Mouse (Mus musculus) kidney, adult 9 months (tissue): Measurements from ENCODE around the gene Prdx2.

Experiments
- DNase-seq: peaks from one replicate; pipeline ENCODE4 v3.0.0; 2022

Prdx2 gene

DNA sequence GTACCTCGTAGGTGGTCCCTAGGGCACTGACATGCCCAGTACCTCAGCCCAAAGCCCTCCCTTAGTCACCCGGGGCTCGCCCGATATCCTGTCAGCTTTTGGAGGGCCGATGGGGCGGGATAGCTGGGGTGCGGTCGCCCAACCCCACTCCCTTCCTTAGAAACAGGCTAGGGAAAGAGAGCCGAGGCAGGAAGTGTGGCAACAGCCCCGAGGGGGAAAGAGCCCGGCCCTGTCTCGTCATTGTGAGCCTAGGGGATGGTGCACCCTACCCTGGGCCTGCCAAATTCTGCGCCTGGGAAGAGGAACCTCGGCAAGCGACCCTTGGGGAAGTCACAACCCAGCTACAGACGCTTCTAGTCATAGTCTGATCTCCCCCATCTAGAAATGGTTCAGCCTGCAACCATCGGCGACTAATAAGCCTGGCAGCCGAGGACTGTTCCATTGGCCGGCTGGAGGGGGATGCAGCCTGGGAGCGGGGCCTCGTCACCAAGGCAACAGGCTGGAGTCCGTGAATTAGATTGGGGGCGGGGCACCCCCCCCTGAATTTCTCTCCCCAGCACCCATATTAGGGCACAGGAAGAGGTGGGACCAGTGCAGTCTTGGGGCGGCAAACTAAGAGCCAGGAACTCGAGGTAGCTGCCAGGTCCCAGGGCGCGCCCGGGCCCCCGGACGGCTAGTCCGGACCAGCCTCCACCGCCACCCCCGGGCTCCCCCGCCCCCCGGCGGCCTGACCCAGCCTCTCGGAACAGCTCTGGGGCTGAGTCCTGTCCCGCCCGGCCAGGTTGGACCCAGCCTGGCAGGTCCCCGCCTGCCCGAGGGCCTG lies 10.4 kb downstream of the Prdx2 start:
- DNase-seq: peak; percentile 98

DNA sequence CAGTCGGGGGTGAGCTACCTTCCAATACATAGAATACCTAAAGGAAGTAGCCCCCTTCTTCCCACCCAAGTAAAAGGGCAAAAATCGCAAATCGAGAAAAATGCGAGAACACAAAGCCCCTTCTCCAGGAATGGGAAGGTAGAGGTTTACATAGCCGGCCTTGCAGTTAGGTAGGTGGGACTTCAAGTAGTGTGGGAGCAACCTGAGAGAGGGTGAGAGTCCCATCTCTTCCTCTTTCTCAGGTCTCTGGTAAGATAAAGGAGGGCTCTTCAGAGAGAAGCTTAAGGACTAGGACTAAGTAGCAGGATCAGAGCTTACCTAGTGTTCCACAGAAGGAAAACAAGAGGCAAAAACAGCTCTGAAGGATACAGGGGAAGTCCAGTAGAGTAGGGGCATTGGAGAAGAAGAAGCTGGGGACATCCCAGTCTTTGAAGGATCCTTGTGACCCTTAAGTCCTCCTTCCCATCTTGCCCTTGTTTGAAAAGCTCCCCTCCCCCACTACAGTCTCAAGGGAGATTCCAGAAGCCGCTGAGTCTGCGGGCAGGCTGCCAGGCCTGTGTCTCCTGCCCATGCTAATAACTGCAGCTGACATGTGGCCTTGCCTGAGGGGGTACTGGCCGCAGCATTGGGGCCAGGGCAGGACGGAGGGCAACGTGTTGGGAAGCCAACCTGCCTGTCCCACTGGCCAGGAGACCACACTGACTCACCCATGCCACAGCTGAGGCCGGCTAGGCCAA lies 11.4 kb downstream of the Prdx2 start:
- peak; percentile 98 for DNase-seq

DNA sequence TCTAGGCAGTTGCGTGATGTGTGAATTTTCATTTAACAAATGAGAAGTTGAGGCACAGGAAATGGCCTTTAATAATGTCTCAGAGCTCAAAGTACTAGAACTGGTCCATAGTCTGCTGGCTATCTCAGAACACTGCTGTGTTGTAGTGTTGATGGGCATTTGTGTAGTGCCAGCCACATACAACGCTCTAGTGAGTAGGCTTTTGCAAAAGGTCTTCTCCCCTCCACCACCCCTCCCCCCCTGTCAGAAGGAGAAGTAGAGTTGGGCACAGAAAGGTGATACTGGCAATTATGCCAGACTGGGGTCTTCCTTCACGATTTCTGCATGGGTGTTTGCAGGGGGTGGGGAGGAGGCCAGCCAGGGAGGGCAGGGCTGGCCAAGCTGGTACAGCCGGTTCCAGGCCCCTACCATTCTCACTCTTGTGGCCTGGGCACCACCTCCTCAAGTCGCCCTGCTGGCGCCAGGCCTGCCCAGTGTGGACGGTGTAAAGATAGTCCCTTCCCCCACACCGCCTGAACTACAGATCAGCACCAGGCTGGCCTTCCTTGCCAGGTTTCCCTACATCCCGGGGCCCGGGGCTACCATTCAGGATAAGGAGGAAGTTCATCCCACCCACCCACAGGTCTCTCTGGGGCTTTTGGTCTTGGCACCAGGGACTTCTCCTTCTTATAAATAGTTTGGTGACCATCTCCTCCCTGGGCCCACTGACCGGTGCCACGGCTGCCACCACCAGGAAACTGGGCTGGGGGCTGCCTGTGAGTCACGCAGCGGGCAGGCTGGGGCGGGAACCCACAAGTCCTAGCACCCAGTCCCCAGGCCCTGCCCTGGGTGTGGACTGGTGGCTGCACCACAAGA lies 12.5 kb downstream of the Prdx2 start:
- DNase-seq: peak; percentile 69

DNA sequence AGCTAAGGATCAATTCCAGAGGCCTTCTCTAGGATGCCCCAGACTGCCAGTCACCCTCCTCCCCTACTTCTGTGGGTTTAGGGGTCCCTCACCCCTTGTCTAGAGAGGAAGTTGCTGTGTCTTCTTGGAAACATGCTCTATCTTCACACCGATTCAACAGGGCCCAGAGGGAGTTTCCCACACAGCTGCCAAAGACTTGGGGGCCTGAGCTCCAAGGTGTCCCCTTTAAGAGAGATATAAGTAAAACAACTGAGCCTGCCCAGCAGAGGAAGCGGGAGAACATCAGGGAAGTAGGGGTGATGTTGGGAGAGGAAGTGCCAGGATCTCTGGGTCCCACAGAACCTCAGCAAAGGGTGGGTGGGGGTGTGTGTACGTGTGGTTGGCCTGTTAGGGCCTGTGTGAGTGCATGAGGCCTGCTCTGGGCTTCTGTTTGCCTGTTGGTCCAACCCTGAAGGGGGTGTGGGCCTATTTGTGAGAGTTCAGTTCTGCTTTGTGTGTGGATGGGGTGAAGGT lies 13.2 kb downstream of the Prdx2 start:
- no peak for DNase-seq

DNA sequence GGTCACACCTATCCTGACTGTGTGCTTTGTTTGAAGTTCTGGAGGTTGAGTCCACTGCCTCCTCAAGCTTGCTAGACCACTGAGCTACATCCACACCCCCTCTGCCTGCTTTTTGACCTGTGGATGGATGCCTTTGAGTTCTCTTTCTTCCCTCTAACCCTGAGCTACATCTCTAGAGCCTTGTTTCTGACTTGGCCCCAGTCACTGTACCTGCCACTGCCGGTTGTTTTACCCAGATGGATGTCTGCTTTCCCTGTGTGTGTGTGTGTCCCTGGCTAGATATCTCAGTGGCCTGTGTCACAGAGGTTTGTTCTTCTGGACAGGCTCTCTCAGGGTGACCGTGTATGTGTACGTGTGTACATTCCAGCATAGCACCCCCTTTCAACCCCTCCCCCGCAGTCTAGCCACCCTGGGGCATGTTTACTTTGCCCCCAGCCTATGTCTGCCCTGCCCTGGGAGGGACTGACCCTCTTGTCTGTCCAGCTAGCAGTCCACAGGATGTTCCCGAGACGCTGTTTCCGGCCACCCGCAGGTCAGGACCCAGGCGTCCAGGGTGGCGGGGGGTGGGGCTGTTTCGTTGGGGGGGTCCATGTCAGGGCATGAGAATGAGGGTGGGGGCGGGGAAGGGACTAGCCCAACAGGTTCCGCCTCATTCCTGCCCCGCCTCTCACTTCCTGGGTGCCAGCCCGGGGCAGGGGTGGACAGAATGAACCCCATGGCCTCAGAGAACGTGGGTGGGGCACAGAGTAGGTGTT lies 15.1 kb downstream of the Prdx2 start:
- DNase-seq: peak; percentile 78

DNA sequence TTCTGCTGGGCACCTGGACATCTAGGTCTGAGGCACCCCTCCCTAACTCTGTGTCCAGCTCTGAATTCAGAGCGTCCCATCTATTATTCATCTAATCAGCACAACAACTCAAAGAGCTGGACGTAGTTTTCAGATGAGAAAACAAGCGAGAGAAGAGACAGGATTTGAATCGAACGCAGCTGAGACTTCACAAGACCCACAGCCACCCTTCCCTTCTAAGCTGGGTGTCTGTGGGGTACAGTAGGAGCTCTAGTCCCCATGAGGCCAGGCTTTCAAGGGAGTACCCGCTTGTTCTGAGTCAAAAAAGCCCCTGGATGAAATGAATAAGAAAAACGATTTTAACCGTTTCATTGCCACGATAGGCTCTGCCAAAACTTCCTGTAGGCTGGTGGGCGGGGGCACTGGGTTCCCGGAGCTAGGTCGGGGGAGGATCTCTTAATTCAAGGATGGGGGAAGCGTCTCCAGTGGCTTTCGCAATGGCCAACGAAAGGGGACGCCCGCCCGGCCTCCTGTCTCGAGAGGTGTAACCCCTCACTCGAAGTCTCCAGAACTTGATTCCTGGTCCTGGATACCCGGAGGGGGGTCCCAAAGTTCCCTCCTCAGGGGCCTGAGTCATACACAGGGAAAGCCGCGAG lies 15.8 kb downstream of the Prdx2 start:
- no peak for DNase-seq

DNA sequence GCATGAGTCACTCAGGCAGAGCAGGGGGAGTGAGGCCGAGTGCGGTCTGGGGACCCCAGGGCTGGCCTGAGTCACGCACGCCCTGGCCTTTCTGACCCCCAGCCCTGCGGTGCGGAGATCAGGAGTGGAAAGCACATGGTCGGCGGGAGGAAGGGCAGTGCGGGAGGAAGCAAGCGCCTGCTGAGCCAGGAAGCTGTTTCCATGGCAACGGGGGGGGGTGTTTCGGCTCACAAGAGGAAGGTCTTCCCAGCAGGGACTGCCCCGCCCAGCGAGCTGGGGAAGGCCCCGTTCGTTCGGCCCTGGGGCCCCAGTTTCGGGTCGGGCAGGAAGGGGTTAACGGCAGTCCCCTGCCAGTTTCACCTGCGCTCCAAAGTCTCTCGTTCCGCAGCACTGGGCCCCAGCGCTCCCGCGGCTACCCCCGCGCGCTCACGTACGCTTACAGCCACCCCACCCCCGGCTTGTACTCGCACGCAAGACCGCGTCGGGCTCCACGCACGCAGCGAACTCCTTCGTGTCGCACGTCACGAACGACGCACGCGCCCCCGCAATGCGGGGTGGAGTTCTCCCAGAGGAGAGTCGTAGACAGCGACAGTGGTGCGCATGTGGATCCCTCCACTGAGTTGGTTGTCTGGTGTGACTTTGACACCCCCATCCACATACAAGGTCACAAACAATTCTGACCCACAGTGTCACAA lies 16.4 kb downstream of the Prdx2 start:
- peak; percentile 92 for DNase-seq

DNA sequence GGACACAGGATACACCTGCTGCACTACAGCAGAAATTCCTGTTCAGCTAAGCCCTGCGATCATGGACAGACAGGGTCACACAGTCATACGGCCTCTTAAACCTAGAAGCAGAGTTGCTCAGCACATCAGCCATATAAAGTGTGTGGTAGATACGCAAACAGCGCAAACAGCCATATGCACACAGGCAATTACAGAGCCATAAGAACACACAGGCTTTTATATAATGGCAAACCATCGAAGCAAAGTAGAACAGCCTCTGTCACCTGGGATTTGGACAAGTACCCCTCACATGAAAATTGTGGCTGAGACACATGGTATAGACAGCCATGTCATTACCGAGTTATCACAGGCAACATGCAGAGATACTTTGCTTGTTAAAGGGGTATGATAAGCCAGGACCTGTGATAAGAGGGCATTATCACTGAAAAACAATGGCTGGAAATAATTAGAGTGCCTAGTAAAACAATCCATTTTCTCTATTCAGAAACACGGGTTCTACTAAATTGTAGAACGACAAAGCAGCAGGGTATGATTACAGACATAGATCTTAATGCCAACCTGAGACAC lies 17.1 kb downstream of the Prdx2 start:
- DNase-seq: no peak

DNA sequence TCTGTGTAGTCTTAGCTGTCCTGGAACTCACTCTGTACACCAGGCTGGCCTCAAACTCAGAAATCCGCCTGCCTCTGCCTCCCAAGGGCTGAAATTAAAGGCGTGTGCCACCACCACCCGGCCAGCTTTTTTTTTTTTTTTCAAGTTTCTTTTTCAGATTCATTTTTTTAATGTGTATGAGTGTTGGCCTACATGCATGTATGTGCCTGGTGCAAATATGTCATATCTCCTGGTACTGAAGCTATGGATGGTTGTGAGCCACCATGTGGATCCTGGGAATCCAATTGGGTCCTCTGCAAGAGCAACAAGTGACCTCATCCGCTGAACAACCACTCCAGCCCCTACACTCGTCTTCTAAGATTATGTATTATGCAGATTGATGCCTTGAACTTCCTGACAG lies 18.0 kb downstream of the Prdx2 start:
- DNase-seq: no peak

DNA sequence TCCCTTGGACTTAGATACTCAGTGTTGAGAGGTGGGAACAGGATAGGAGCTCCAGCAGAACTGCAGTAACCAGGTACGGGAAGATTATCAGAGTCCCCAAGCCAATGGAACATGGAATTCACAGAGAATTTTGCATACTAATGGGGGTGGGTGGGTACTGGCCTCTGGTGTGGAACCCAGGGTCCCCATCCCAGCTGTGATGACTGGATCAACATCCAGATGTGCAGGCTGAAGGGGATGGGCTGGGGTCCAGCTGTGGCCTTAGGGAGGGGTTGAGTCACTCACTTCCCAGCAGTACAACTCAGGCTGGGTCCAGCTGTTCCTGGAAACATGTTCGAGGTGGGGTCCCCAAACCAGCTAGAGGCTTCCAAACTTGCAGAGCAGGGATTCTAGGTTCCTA lies 18.5 kb downstream of the Prdx2 start:
- DNase-seq: no peak

DNA sequence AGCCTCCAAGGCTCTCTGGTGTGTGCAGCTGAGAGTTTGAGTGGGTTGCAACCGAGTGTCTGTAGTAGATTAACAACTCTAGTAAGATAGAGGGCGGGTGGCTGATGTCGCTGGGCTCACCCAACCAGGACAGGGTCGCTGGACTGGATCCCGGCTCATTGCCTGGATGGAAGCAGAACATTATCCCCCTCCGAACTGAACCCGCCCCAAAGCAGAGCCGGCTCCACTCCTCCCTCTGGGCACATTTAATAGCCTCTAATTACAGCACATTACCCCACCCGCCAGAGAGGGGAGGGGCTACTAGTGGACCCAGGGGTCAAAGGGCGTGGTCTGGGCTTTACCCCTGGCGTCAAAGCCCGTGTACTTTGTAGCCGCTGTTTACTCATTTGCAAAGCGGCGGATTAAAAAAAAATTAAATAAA lies 19.9 kb downstream of the Prdx2 start:
- DNase-seq: peak; percentile 98

DNA sequence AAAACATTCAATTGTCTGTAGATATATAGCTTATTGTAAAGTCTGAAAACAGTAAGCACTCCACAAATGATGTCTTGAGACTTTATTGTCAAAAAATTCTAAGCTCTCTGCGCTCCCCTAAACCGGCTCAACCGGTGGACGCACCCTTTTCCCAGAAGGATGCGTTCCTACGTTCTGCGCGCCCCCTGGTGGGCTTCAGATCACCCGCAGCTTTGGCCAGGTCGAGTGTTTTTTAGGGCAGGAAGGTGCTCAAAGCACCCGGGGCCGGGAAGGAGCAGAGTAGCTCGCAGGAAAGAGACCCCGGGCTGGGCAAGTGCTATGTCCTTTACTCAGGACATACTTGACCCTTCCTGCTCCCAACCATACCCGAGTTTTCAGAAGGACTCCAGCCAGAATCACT lies 20.4 kb downstream of the Prdx2 start:
- peak; percentile 96 for DNase-seq

DNA sequence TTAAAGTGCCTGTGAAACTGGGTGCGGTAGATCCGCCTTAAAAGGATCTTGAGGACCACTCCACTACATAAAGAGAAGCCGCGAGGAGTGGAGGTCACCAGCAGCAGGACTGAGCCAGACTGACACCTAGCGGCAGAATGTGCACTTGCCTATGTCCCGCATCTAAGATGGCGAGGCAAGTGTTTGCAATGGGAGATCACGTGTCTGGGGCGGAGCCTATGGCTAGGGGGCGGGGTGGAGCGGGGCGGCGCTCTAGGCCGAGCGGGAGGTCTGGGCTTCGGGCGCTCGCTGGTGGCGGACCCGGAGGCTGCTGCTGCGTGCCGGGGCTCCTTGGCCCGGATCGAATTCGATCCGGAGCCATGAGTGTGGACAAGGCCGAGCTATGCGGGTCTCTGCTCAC lies 21.0 kb downstream of the Prdx2 start, which contains the start of gene Hook2:
Gene Hook2, plus strand, starts transcription at position 255 of the 400 bp plus-strand sequence.
- DNase-seq: peak; percentile 99

DNA sequence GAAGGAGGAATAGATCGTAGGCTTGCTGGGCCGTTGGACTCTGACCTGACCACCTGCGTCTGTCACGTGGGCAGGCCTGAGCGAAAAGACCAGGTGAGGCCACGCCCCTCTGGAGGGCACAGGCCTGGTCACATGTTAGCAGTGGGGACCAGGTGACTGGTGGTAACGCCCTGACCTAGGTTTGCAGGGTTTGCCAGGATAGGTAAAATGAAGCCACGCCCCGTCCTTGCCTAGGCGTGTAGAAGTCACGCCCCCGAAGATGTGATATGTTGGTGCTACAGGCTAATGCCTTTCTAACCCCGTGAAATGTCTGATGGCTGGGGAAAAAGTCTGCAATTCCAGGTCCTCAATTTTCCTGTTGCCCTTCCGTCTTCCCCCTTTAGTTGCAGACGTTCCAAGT lies 21.4 kb downstream of the Prdx2 start:
- peak; percentile 98 for DNase-seq

DNA sequence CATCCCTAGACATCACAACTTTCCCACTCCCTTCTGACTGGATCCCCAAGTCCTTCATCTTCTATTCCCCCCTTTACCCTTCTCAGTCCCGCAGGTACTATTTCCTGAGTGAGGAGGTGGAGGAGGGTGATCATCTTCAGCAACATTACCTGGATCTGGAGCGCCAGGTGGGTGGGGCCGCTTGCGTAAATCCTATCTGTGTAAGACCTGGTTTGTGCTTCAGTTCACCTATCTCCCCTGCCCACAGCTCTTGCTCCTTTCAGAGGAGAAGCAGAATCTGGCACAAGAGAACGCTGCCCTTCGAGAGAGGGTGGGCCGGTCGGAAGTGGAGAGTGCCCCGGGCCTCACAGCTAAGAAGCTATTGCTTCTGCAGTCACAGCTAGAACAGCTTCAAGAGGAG lies 25.0 kb downstream of the Prdx2 start:
- no peak for DNase-seq

DNA sequence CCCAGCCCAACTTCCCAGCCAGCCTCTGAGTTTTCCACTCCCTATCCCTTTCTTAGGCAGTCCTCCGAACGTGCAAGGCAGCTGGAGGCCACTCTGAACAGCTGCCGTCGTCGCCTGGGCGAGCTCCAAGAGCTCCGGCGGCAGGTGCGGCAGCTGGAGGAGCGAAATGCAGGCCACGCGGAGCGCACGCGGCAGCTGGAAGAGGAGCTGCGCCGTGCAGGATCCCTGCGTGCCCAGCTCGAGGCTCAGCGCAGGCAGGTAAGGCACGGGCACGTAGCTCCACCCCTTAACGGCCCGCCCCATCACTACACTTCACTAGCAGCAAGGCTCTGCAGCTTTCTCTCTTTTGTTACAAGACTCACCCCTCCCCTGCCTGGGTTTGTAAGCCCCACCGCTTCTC lies 26.3 kb downstream of the Prdx2 start:
- no peak for DNase-seq

DNA sequence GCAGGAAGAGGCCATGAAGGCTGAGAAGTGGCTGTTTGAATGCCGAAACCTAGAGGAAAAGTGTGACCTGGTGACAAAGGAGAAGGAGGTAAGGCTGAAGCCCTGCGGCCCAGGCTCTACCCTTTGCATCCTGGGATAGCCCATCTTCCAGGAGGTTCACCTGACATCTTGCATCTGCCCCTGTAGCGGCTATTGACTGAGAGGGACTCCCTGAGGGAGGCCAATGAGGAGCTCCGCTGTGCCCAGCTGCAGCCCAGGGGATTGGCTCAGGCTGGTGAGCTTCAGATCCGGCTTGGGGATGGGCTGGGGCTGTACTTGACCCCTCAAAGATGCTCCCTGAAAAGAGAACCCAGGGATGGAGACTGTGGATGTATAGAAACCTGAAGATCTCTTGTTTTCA lies 27.6 kb downstream of the Prdx2 start:
- DNase-seq: no peak

DNA sequence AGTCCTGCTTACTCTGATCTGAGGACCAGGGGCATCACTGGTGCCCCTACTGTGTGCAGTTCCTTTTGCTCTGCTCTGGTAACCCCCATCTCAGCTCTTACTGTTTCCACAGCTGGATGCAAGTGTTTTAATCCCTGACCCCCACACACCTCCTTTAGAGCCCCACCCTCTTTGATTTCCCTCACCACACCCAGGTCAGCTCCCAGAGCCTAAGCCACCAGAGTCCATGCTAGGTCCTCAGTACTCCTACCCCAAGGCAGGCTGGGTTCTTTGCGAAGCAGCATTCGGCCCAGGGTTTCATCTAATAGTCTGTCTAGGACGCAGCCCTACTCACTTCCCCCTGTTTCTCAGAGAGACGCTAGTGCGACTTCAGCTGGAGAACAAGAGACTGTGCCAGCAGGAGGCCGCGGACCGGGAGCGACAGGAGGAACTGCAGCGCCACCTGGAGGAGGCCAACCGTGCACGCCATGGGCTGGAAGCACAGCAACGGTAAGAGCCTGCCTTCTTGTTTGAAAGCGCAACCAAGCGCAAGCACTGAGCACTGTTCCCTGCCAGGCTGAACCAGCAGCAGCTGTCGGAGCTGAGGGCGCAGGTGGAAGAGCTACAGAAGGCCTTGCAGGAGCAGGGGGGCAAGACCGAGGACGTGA lies 28.4 kb downstream of the Prdx2 start:
- DNase-seq: peak; percentile 88

DNA sequence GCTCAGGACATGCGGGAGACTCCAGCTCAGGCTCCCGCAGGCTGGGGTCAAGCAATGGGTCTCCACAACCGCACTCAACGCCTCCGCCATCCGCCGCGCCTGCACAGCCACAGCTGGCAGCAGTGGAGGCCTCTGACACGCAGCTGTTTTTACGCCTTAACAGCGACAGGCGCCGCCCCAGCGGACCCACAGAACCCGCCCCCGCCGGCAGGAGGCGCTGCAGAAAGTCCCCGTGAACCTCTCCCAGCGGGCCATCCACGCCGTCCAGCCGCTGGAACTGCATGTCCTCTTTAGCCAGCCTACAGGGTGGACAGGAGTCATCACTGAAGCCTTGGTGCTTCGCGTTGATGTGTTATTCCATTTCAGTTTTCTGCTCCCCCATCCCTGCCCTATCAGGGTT lies 38.3 kb downstream of the Prdx2 start:
- DNase-seq: peak; percentile 55

DNA sequence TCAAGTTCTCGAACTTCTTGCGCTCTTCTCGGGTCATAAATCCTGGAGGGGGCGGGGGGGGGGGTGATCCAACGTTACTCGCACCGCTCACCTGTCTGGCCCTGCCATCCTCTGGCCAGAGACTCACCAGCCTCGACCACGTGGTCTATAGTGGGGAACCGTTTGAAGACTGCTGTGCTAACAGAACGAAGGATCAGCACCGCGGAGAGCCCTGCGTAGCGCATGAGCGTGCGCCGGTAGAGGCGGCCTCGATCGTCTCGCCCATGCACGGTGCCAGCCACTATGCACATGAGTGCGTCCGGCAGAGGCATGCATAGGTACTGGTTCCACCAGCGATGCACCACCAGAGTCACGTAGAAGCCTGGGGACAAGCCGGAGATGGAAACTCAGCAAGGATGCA lies 41.9 kb downstream of the Prdx2 start:
- no peak for DNase-seq
